10 mouse cellular contexts compared by ENCODE assay signal in the genomic region with DNA sequence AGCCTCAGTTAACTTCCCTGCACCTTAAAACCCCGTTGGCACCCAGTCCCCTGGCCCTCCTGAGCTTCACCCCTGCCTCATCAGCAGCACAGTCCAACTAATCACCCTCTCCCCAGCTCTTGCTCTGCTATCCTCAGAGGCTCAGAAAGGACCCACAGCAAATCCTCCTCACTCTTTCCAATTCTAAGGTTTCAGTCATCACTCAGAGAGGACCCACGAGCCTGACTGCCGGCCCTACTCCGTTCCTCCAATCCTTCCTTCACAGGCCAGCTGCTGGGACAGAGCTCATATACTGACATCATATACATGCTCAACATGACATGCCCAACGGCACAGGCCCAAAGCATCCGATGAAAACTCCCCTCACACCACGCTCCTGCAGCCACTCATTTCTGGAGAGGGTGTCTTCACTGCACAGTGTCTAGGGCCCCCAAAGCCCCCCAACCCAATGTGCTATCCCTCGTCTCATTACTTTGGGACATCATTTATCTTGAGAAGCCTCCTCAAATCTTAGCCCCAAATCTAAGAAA. TPM values are rescaled to one million over a fixed set of nuclear protein-coding genes. Genes with fewer than 3 reads are reported as not detected.
A peak's percentile ranks its signal among the peaks of the same experiment; 100 is the strongest.
DNase-seq lines count a peak whose midpoint lies in the region; ATAC-seq and TF ChIP-seq lines count a peak whose summit lies in the region.
"Had no signal": no experiment of that assay in that cellular context is flagged by ENCODE, and none has a peak within 500 bp of the region (broad histone marks: within the 10 kb centered on the region; RNA-seq: fewer than 3 reads in every experiment).

No protein-coding gene starts in this region.

- no peak for TF ChIP-seq POLR2A in olfactory bulb, adult 2 months (IDR thresholded peaks at IDR 0.05; ENCODE audit: insufficient read depth, low read depth, low read length)

- H3K4me3 ChIP-seq in heart, embryonic 11.5 days (ENCODE audit: low read depth, low read length) = peak overlapping the region; percentile 12
- H3K4me3 ChIP-seq in midbrain, embryonic 11.5 days (ENCODE audit: low read depth, low read length) = no peak overlapping the region
- H3K4me3 ChIP-seq in midbrain, embryonic 10.5 days = no peak overlapping the region
- no peak overlapping the region for H3K4me3 ChIP-seq in limb, embryonic 10.5 days
- H3K4me3 ChIP-seq in olfactory bulb, adult 2 months (ENCODE audit: insufficient read depth, low read depth, low read length) = peak overlapping the region; percentile 31
- H3K4me3 ChIP-seq: liver, embryonic 13.5 days had no signal

- H3K36me3 ChIP-seq in heart, embryonic 11.5 days (ENCODE audit: control insufficient read depth, insufficient read depth, low read length) = peaks cover 7% of the 10 kb centered on the region; the same call in 1 of the 2 replicates
- H3K36me3 ChIP-seq in midbrain, embryonic 11.5 days (ENCODE audit: control insufficient read depth, insufficient read depth, low read length) = peaks cover 4% of the 10 kb centered on the region; the same call in 1 of the 2 replicates
- peaks cover 22% of the 10 kb centered on the region for H3K36me3 ChIP-seq in midbrain, embryonic 10.5 days
- peaks cover 23% of the 10 kb centered on the region for H3K36me3 ChIP-seq in limb, embryonic 10.5 days

- intact Hi-C loops in heart, postnatal 10 days (cut with DNase I) = no loop called here

- H3K4me1 ChIP-seq in heart, embryonic 11.5 days (ENCODE audit: control insufficient read depth, insufficient read depth, low read length) = peaks cover 35% of the 10 kb centered on the region
- peaks cover 9% of the 10 kb centered on the region for H3K4me1 ChIP-seq in midbrain, embryonic 11.5 days (ENCODE audit: control insufficient read depth, insufficient read depth, low read length)
- peaks cover 30% of the 10 kb centered on the region for H3K4me1 ChIP-seq in midbrain, embryonic 10.5 days
- H3K4me1 ChIP-seq in limb, embryonic 10.5 days = peaks cover 15% of the 10 kb centered on the region
- H3K4me1 ChIP-seq in olfactory bulb, adult 2 months (ENCODE audit: control insufficient read depth, insufficient read depth, low read length) = peaks cover 21% of the 10 kb centered on the region

- 55% methylated on average over 8 of the region's 8 CpGs for WGBS in heart, embryonic 11.5 days (ENCODE audit: insufficient replicate concordance)
- WGBS in midbrain, embryonic 11.5 days = 74% methylated on average over 8 of the region's 8 CpGs
- WGBS in midbrain, embryonic 10.5 days = 81% methylated on average over 8 of the region's 8 CpGs
- 84% methylated on average over 8 of the region's 8 CpGs for WGBS in limb, embryonic 10.5 days
- WGBS in olfactory bulb, adult 2 months = 61% methylated on average over 8 of the region's 8 CpGs

- peak overlapping the region; percentile 74 for H3K27ac ChIP-seq in heart, embryonic 11.5 days (ENCODE audit: low read depth, low read length)
- no peak overlapping the region for H3K27ac ChIP-seq in midbrain, embryonic 11.5 days (ENCODE audit: low read depth, low read length)
- H3K27ac ChIP-seq in midbrain, embryonic 10.5 days (replicated peaks) = no peak overlapping the region
- H3K27ac ChIP-seq in limb, embryonic 10.5 days = no peak overlapping the region
- no peak overlapping the region for H3K27ac ChIP-seq in olfactory bulb, adult 2 months (ENCODE audit: insufficient read depth, low read depth, low read length)
- H3K27ac ChIP-seq: liver, embryonic 13.5 days had no signal

- no peak for TF ChIP-seq CTCF in olfactory bulb, adult 2 months (IDR thresholded peaks at IDR 0.05; ENCODE audit: insufficient read depth, low read depth, low read length)

- peak overlapping the region; percentile 39; the same call in 1 of the 2 replicates for H3K9ac ChIP-seq in heart, embryonic 11.5 days (ENCODE audit: low read depth, low read length)
- H3K9ac ChIP-seq in midbrain, embryonic 11.5 days (ENCODE audit: low read length) = no peak overlapping the region
- H3K9ac ChIP-seq: liver, embryonic 13.5 days had no signal

- ATAC-seq in heart, embryonic 11.5 days (replicated peaks; ENCODE audit: insufficient number of reproducible peaks, low FRiP score, low TSS enrichment) = no peak
- ATAC-seq in midbrain, embryonic 11.5 days (ENCODE audit: low FRiP score) = no peak

- H3K4me2 ChIP-seq in heart, embryonic 11.5 days = peak overlapping the region; percentile 95
- no peak overlapping the region for H3K4me2 ChIP-seq in midbrain, embryonic 11.5 days

- no peak for DNase-seq in heart, postnatal 10 days
- DNase-seq in midbrain, embryonic 11.5 days (ENCODE audit: low spot score, missing footprints) = peak; percentile 75
- no peak for DNase-seq in midbrain, embryonic 10.5 days (ENCODE audit: low spot score)
- peak; percentile 27 for DNase-seq in limb, embryonic 10.5 days (ENCODE audit: low spot score)
- DNase-seq in yolk sac, embryonic 10.5 days (ENCODE audit: low spot score) = no peak
- DNase-seq: kidney, postnatal 14 days; liver, embryonic 13.5 days had no signal

- H3K27me3 ChIP-seq in heart, embryonic 11.5 days (ENCODE audit: control insufficient read depth, insufficient read depth, low read length) = no peaks in the 10 kb centered on the region
- no peaks in the 10 kb centered on the region for H3K27me3 ChIP-seq in midbrain, embryonic 11.5 days (ENCODE audit: control insufficient read depth, insufficient read depth, low read length)
- H3K27me3 ChIP-seq in midbrain, embryonic 10.5 days (ENCODE audit: low read depth, poor library complexity, severe bottlenecking) = peaks cover 20% of the 10 kb centered on the region
- H3K27me3 ChIP-seq in limb, embryonic 10.5 days (ENCODE audit: low read depth, poor library complexity, severe bottlenecking) = no peaks in the 10 kb centered on the region

- H3K9me3 ChIP-seq in heart, embryonic 11.5 days (replicated peaks; ENCODE audit: control insufficient read depth, low read length) = no peaks in the 10 kb centered on the region
- H3K9me3 ChIP-seq in midbrain, embryonic 11.5 days (ENCODE audit: control insufficient read depth, low read length) = no peaks in the 10 kb centered on the region
- H3K9me3 ChIP-seq in midbrain, embryonic 10.5 days (replicated peaks) = no peaks in the 10 kb centered on the region
- no peaks in the 10 kb centered on the region for H3K9me3 ChIP-seq in limb, embryonic 10.5 days (replicated peaks)
- H3K9me3 ChIP-seq: liver, embryonic 13.5 days had no signal

RNA-seq across cellular contexts. Expression of a gene that starts 10.1 kb away (rescaled TPM):
- 9.4 and 9.7 TPM in 2 replicates for polyA plus RNA-seq in heart, embryonic 11.5 days (2014; fragmentation: Nextera tagmentation; extraction: Ambion mirVana)
- 1 to 10 TPM; 3.4 to 3.7 TPM for total RNA-seq in heart, postnatal 10 days (2021)
- 1.9 and 2.6 TPM in 2 replicates for polyA plus RNA-seq in midbrain, embryonic 11.5 days (2014; fragmentation: Nextera tagmentation; extraction: Ambion mirVana)
- 2.0 and 3.5 TPM in 2 replicates for polyA plus RNA-seq in midbrain, embryonic 10.5 days (2016; fragmentation: Nextera tagmentation; extraction: Ambion mirVana)
- polyA plus RNA-seq in limb, embryonic 10.5 days (2016; fragmentation: Nextera tagmentation; extraction: Ambion mirVana) = 1.8 and 2.3 TPM in 2 replicates
- not detected in 2 replicates for polyA plus RNA-seq in olfactory bulb, adult 2 months (2012; ENCODE audit: insufficient read depth, insufficient read length, low replicate concordance, missing spikeins)

RNA-seq across cellular contexts. Expression of a gene that starts 18.9 kb away (rescaled TPM):
- polyA plus RNA-seq in heart, embryonic 11.5 days (2014; fragmentation: Nextera tagmentation; extraction: Ambion mirVana) = 75.1 and 78.8 TPM in 2 replicates
- 10 to 100 TPM; 24.2 to 25.7 TPM for total RNA-seq in heart, postnatal 10 days (2021)
- polyA plus RNA-seq in midbrain, embryonic 11.5 days (2014; fragmentation: Nextera tagmentation; extraction: Ambion mirVana) = 128 and 137 TPM in 2 replicates
- polyA plus RNA-seq in midbrain, embryonic 10.5 days (2016; fragmentation: Nextera tagmentation; extraction: Ambion mirVana) = 122 and 128 TPM in 2 replicates
- polyA plus RNA-seq in limb, embryonic 10.5 days (2016; fragmentation: Nextera tagmentation; extraction: Ambion mirVana) = 118 TPM in 2 replicates
- polyA plus RNA-seq in olfactory bulb, adult 2 months (2012; ENCODE audit: insufficient read depth, insufficient read length, low replicate concordance, missing spikeins) = not detected in 2 replicates

RNA-seq across cellular contexts. Expression of a gene that starts 42.9 kb away (rescaled TPM):
- not detected in 2 replicates for polyA plus RNA-seq in heart, embryonic 11.5 days (2014; fragmentation: Nextera tagmentation; extraction: Ambion mirVana)
- total RNA-seq in heart, postnatal 10 days (2021) = not detected
- not detected in 2 replicates for polyA plus RNA-seq in midbrain, embryonic 11.5 days (2014; fragmentation: Nextera tagmentation; extraction: Ambion mirVana)
- not detected in 2 replicates for polyA plus RNA-seq in midbrain, embryonic 10.5 days (2016; fragmentation: Nextera tagmentation; extraction: Ambion mirVana)
- polyA plus RNA-seq in limb, embryonic 10.5 days (2016; fragmentation: Nextera tagmentation; extraction: Ambion mirVana) = not detected in 2 replicates
- polyA plus RNA-seq in olfactory bulb, adult 2 months (2012; ENCODE audit: insufficient read depth, insufficient read length, low replicate concordance, missing spikeins) = not detected in 2 replicates
- polyA plus RNA-seq: liver, embryonic 13.5 days; neural tube, embryonic 11.5 days had no signal

RNA-seq across cellular contexts. Expression of a gene that starts 53.1 kb away (rescaled TPM):
- polyA plus RNA-seq in heart, embryonic 11.5 days (2014; fragmentation: Nextera tagmentation; extraction: Ambion mirVana) = 3.7 and 4.2 TPM in 2 replicates
- total RNA-seq in heart, postnatal 10 days (2021) = not detected
- polyA plus RNA-seq in midbrain, embryonic 11.5 days (2014; fragmentation: Nextera tagmentation; extraction: Ambion mirVana) = not detected in 2 replicates
- 0.07 TPM in 1 of 2 replicates, not detected in the other for polyA plus RNA-seq in midbrain, embryonic 10.5 days (2016; fragmentation: Nextera tagmentation; extraction: Ambion mirVana)
- 2.0 and 16.0 TPM in 2 replicates for polyA plus RNA-seq in limb, embryonic 10.5 days (2016; fragmentation: Nextera tagmentation; extraction: Ambion mirVana)
- polyA plus RNA-seq in olfactory bulb, adult 2 months (2012; ENCODE audit: insufficient read depth, insufficient read length, low replicate concordance, missing spikeins) = not detected in 2 replicates

Comparison
In these comparisons a context has a peak if more than half of its experiments do, and no peak if none do; other contexts are left out.
1. DNase-seq: peak in midbrain, embryonic 11.5 days (single experiment) and limb, embryonic 10.5 days (single experiment); none in heart, postnatal 10 days (0 of 2), midbrain, embryonic 10.5 days (single experiment) and yolk sac, embryonic 10.5 days (single experiment).
2. H3K4me3 ChIP-seq: peak in heart, embryonic 11.5 days (single experiment) and olfactory bulb, adult 2 months (single experiment); none in midbrain, embryonic 11.5 days (single experiment), midbrain, embryonic 10.5 days (single experiment) and limb, embryonic 10.5 days (single experiment).